Comparison of ENCODE assay signal across 19 mouse cellular contexts in the genomic region with DNA sequence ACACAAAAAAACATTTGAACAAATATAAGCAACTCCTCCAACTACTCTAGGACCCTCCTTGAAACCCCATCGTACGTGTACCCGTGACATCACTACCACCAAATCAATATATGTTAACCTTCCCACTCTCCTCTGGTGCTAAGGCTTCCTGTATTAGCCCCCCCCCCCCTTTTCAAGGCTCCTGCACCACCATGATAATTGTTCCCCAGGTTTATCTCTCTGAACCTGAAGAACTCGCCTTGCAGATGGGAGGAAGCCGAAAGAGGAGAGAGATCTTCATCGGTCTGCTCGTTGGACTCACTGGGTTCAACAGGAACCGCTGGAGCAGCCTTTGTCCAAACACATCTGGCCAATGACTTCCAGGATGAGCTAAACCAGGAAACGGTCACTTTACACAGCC. TPM values are rescaled to one million over a fixed set of nuclear protein-coding genes. Genes with fewer than 3 reads are reported as not detected.
DNase-seq lines count a peak whose midpoint lies in the region; ATAC-seq lines count a peak whose summit lies in the region.
"Had no signal": no experiment of that assay in that cellular context is flagged by ENCODE, and none has a peak within 500 bp of the region (broad histone marks: within the 10 kb centered on the region; RNA-seq: fewer than 3 reads in every experiment).

No protein-coding gene starts in this region.

- ATAC-seq in erythroblast, adult 5-6 weeks (replicated peaks; ENCODE audit: low FRiP score, poor library complexity, severe bottlenecking), result peak; percentile 54
- peak; percentile 87 for ATAC-seq in liver, embryonic 13.5 days (ENCODE audit: low read depth)
- ATAC-seq in megakaryocyte-erythroid progenitor cell, adult 5-6 weeks (replicated peaks; ENCODE audit: low FRiP score, low TSS enrichment, poor library complexity, severe bottlenecking), result peak; percentile 60
- ATAC-seq: forebrain, embryonic 15.5 days had no signal

- 16% methylated on average over 9 of the region's 9 CpGs for WGBS in liver, embryonic 13.5 days (ENCODE audit: insufficient replicate concordance)

- H3K9ac ChIP-seq in liver, embryonic 13.5 days, result peak overlapping the region; percentile 55
- H3K9ac ChIP-seq: forebrain, embryonic 15.5 days; heart, embryonic 13.5 days; hindbrain, embryonic 13.5 days; lung, embryonic 15.5 days had no signal

- no peaks in the 10 kb centered on the region for H3K27me3 ChIP-seq in liver, embryonic 13.5 days
- H3K27me3 ChIP-seq: forebrain, embryonic 15.5 days; heart, embryonic 13.5 days; hindbrain, embryonic 13.5 days; lung, embryonic 15.5 days had no signal

- peak overlapping the region; percentile 25 for H3K4me3 ChIP-seq in liver, embryonic 13.5 days (replicated peaks)
- H3K4me3 ChIP-seq: forebrain, embryonic 15.5 days; heart, embryonic 13.5 days; hindbrain, embryonic 13.5 days; left cerebral cortex, adult 2 months; lung, embryonic 15.5 days; midbrain, embryonic 10.5 days had no signal

- H3K9me3 ChIP-seq in liver, embryonic 13.5 days (replicated peaks), result peaks cover 7% of the 10 kb centered on the region; the same call in 1 of the 2 replicates
- H3K9me3 ChIP-seq: forebrain, embryonic 15.5 days; hindbrain, embryonic 13.5 days; lung, embryonic 15.5 days had no signal

- H3K36me3 ChIP-seq in liver, embryonic 13.5 days, result no peaks in the 10 kb centered on the region
- H3K36me3 ChIP-seq: forebrain, embryonic 15.5 days; heart, embryonic 13.5 days; hindbrain, embryonic 13.5 days; lung, embryonic 15.5 days; midbrain, embryonic 10.5 days had no signal

- peak overlapping the region; percentile 81 for H3K27ac ChIP-seq in liver, embryonic 13.5 days
- H3K27ac ChIP-seq: forebrain, embryonic 15.5 days; heart, embryonic 13.5 days; hindbrain, embryonic 13.5 days; left cerebral cortex, adult 2 months; lung, embryonic 15.5 days; midbrain, embryonic 10.5 days had no signal

- peak; percentile 73 for DNase-seq in MEL-GATA-1-ER (ENCODE audit: extremely low read depth, low read depth)
- peak; percentile 55 for DNase-seq in liver, embryonic 13.5 days
- no peak for DNase-seq in right cerebral cortex, postnatal 36 days (ENCODE audit: low spot score in 2 of 2)
- no peak for DNase-seq in urinary bladder, postnatal 25 days (ENCODE audit: low spot score)
- DNase-seq in cerebellum, adult 9-10 months, result no peak
- DNase-seq: adrenal gland, postnatal 14 days; cerebellum, adult 9-11 months; heart, postnatal 14 days; kidney, adult 18-20 months; kidney, postnatal 10 days; lung, postnatal 36 days had no signal

- H3K4me2 ChIP-seq in liver, embryonic 13.5 days, result peak overlapping the region; percentile 47
- H3K4me2 ChIP-seq: forebrain, embryonic 15.5 days; heart, embryonic 13.5 days; hindbrain, embryonic 13.5 days; lung, embryonic 15.5 days had no signal

- H3K4me1 ChIP-seq in liver, embryonic 13.5 days (replicated peaks), result peaks cover 40% of the 10 kb centered on the region
- H3K4me1 ChIP-seq: forebrain, embryonic 15.5 days; hindbrain, embryonic 13.5 days; lung, embryonic 15.5 days had no signal

RNA-seq across cellular contexts. Expression of a gene that starts 5.7 kb away (rescaled TPM):
- 17.5 and 28.6 TPM in 2 replicates for total RNA-seq in erythroblast, adult 5-6 weeks (2015; ENCODE audit: low replicate concordance)
- total RNA-seq in erythroblast, adult 5-6 weeks (2017; ENCODE audit: low replicate concordance), result 28.1 and 28.3 TPM in 2 replicates
- 25.0 and 33.6 TPM in 2 replicates for polyA plus RNA-seq in liver, embryonic 13.5 days (2015; fragmentation: Nextera tagmentation; extraction: Ambion mirVana)
- total RNA-seq in megakaryocyte-erythroid progenitor cell, adult 5-6 weeks (2014; fragmentation: Nextera tagmentation), result 41.0 and 44.7 TPM in 2 replicates
- 34.1 and 40.5 TPM in 2 replicates for total RNA-seq in megakaryocyte-erythroid progenitor cell, adult 5-6 weeks (2017)

RNA-seq across cellular contexts. Expression of a gene that starts 22.3 kb away (rescaled TPM):
- 0.77 and 3.1 TPM in 2 replicates for total RNA-seq in erythroblast, adult 5-6 weeks (2015; ENCODE audit: low replicate concordance)
- total RNA-seq in erythroblast, adult 5-6 weeks (2017; ENCODE audit: low replicate concordance), result 2.1 and 5.3 TPM in 2 replicates
- polyA plus RNA-seq in liver, embryonic 13.5 days (2015; fragmentation: Nextera tagmentation; extraction: Ambion mirVana), result 13.7 and 14.5 TPM in 2 replicates
- total RNA-seq in megakaryocyte-erythroid progenitor cell, adult 5-6 weeks (2014; fragmentation: Nextera tagmentation), result 18.1 and 25.6 TPM in 2 replicates
- 17.7 and 32.4 TPM in 2 replicates for total RNA-seq in megakaryocyte-erythroid progenitor cell, adult 5-6 weeks (2017)

RNA-seq across cellular contexts. Expression of a gene that starts 40.4 kb away (rescaled TPM):
- 2.3 and 4.8 TPM in 2 replicates for total RNA-seq in erythroblast, adult 5-6 weeks (2015; ENCODE audit: low replicate concordance)
- total RNA-seq in erythroblast, adult 5-6 weeks (2017; ENCODE audit: low replicate concordance), result 3.6 and 11.0 TPM in 2 replicates
- 4.6 and 6.0 TPM in 2 replicates for polyA plus RNA-seq in liver, embryonic 13.5 days (2015; fragmentation: Nextera tagmentation; extraction: Ambion mirVana)
- 30.5 and 32.9 TPM in 2 replicates for total RNA-seq in megakaryocyte-erythroid progenitor cell, adult 5-6 weeks (2014; fragmentation: Nextera tagmentation)
- 55.8 and 63.7 TPM in 2 replicates for total RNA-seq in megakaryocyte-erythroid progenitor cell, adult 5-6 weeks (2017)

Comparison
In these comparisons a context has a peak if more than half of its experiments do, and no peak if none do; other contexts are left out.
1. DNase-seq: peak in MEL-GATA-1-ER (single experiment) and liver, embryonic 13.5 days (single experiment); none in right cerebral cortex, postnatal 36 days (0 of 2), urinary bladder, postnatal 25 days (single experiment) and cerebellum, adult 9-10 months (single experiment).
2. Peak in every context shown above with its lines, with median percentiles within 50 percentile points of each other: ATAC-seq.